Mouse (Mus musculus) hindbrain, embryonic 11.5 days (tissue): ENCODE data around the gene Sppl2b. TPM values are rescaled to one million over a fixed set of nuclear protein-coding genes. Genes with fewer than 3 reads are reported as not detected.

Experiments used
- ATAC-seq: fragments of 200-750 bp; cut with Nextera tagmentation; 2 replicates; pipeline ENCODE4 v1.8.0; 2017; ENCODE audit warnings: mild to moderate bottlenecking, moderate TSS enrichment, moderate library complexity; ENCODE audit not compliant: low FRiP score
- DNase-seq: peaks from one replicate; pipeline ENCODE4 v3.0.0-alpha.2; 2015; ENCODE audit warnings: low spot score
- H3K27ac ChIP-seq: fragments of 300-500 bp; sonication (generic); 2 replicates; pipeline ENCODE4 v1.5.1; 2014; ENCODE audit warnings: mild to moderate bottlenecking, low read depth, low read length
- H3K27me3 ChIP-seq: fragments of 300-500 bp; sonication (generic); 2 replicates; pipeline ENCODE4 v1.6.1; 2014; ENCODE audit warnings: mild to moderate bottlenecking, low read length, moderate library complexity, mixed read lengths; ENCODE audit not compliant: control insufficient read depth, insufficient read depth
- H3K36me3 ChIP-seq: fragments of 300-500 bp; sonication (generic); 2 replicates; pipeline ENCODE4 v1.6.1; 2014; ENCODE audit warnings: mild to moderate bottlenecking, low read length, moderate library complexity, mixed read lengths; ENCODE audit not compliant: control insufficient read depth, insufficient read depth
- H3K4me1 ChIP-seq: fragments of 300-500 bp; sonication (generic); replicated peaks from 2 replicates; pipeline ENCODE4 v1.6.1; 2014; ENCODE audit warnings: low read length, mixed read lengths; ENCODE audit not compliant: control insufficient read depth, insufficient read depth
- H3K4me2 ChIP-seq: fragments of 300-500 bp; sonication (generic); replicated peaks from 2 replicates; pipeline ENCODE4 v1.6.1; 2014; ENCODE audit warnings: mild to moderate bottlenecking, low read depth, low read length
- H3K4me3 ChIP-seq: fragments of 300-500 bp; sonication (generic); 2 replicates; pipeline ENCODE4 v1.5.1; 2014; ENCODE audit warnings: low read depth, low read length
- H3K9ac ChIP-seq: fragments of 300-500 bp; sonication (generic); 2 replicates; pipeline ENCODE4 v1.6.1; 2014; ENCODE audit warnings: low read depth, low read length
- H3K9me3 ChIP-seq: fragments of 300-500 bp; sonication (generic); 2 replicates; pipeline ENCODE4 v1.6.1; 2016; ENCODE audit warnings: low read length; ENCODE audit not compliant: control insufficient read depth
- WGBS: fragments of 180-500 bp; shearing (Covaris S2); extraction: QIAGEN DNeasy Blood & Tissue Kit; methylation state at CpG from one replicate; pipeline ENCODE4 v1.1.7; 2014; 5-methylcytosine and 5-hydroxymethylcytosine counted together
- polyA plus RNA-seq: library from polyadenylated mRNA; unstranded; fragments of >200 nt; fragmentation: Nextera tagmentation; extraction: Ambion mirVana; gene quantifications from 2 replicates; pipeline ENCODE4 v1.2.1, GENCODE M21; 2014

Sppl2b gene
- polyA plus RNA-seq, 1 experiment from 2014 or later, result 25.1 TPM

GRCm38 (mm10) chr10:80895697-80896096, 40.6 kb downstream of the Sppl2b start:
- Histone ChIP-seq H3K4me1 (peaks cover 7% of the 10 kb centered on the region), H3K27me3 (no peaks in the 10 kb centered on the region), H3K4me2 (no peak overlapping the region), H3K4me3 (no peak overlapping the region), H3K9me3 (no peaks in the 10 kb centered on the region), H3K27ac (no peak overlapping the region), H3K36me3 (no peaks in the 10 kb centered on the region), H3K9ac (no peak overlapping the region)
- 87% methylated on average over 6 of the region's 6 CpGs for WGBS
- ATAC-seq, result no peak
- no peak for DNase-seq

- 73% methylated on average over 24 of the region's 24 CpGs for WGBS
- H3K4me2 ChIP-seq, result no peak overlapping the region
- no peaks in the 10 kb centered on the region for H3K27me3 ChIP-seq
- H3K4me3 ChIP-seq, result no peak overlapping the region
- no peak for ATAC-seq
- H3K27ac ChIP-seq, result no peak overlapping the region
- peaks cover 7% of the 10 kb centered on the region for H3K4me1 ChIP-seq
- no peak overlapping the region for H3K9ac ChIP-seq
- no peaks in the 10 kb centered on the region for H3K36me3 ChIP-seq
- DNase-seq, result no peak
- no peaks in the 10 kb centered on the region for H3K9me3 ChIP-seq
Measured at GRCm38 (mm10) chr10:80896581-80897485, 41.8 kb downstream of the Sppl2b start.

GRCm38 (mm10) chr10:80897861-80898510, 42.9 kb downstream of the Sppl2b start:
- Histone ChIP-seq H3K9me3 (no peaks in the 10 kb centered on the region), H3K4me3 (0 out of 2 replicates have a peak overlapping the region, but pooled peaks have one; percentile 2), H3K27ac (no peak overlapping the region), H3K4me2 (no peak overlapping the region), H3K4me1 (peaks cover 7% of the 10 kb centered on the region), H3K36me3 (no peaks in the 10 kb centered on the region), H3K27me3 (no peaks in the 10 kb centered on the region), H3K9ac (no peak overlapping the region; the same call in 1 of the 2 replicates)
- no peak for DNase-seq
- ATAC-seq, result no peak
- 34% methylated on average over 41 of the region's 41 CpGs for WGBS

DNA sequence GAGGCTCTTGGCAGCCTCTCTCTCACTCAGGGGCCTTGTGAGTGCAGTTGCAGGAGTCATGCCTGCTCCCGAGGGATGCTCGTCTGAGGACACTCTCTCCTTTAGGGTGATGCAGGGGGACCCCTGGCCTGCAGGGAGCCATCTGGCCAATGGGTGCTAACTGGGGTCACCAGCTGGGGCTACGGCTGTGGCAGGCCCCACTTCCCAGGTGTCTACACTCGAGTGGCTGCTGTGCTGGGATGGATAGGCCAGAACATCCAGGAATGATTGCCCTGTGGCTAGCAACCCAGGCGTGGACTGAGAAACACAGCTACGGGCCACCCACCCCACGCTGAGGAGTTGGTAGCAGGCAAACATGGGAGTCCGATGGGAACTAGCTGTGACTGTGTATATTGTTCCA, 44.0 kb downstream of the Sppl2b start:
- Histone ChIP-seq H3K4me3 (peak overlapping the region; percentile 79; the same call in 1 of the 2 replicates), H3K27ac (no peak overlapping the region)
- no peak for DNase-seq

DNA sequence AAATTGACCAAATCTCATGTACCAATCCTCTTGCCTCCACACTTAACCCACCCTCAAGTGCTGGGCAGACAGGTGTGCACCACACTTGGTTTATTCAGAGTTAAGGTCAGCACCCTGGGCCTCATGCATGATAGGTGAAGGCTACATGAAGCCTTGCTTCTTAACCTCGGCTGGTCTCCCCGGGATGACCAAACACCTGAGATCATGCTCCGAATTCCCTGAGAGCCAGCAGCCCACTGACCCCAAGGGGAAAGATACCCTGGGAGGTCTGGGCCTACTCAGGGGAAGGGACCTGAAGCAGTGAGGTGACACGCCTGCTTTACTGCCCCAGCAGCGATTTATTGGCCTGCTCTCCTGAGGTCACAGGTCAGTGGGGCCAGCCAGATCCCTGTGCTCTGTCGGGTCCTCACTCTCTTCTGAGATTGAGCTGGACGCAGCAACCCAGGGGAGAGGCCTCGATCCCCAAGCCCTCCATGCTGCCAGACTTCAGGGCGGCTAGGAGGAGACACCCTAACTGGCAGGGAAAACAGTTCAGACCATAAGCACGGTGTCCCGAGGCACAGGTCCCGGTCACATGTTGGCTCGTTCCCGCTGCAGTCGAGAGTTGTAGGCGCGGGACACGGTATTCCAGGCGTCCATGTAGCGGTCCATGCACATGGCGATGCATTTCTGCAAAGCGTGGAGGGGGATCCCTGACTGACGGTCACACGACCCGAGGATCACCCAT, 44.7 kb downstream of the Sppl2b start:
- H3K36me3 ChIP-seq, result 0 out of 2 replicates have a peak, but pooled peaks cover 8% of the 10 kb centered on the region
- no peaks in the 10 kb centered on the region for H3K9me3 ChIP-seq
- peak overlapping the region; percentile 79 for H3K4me3 ChIP-seq
- DNase-seq, result no peak
- ATAC-seq, result no peak; the same call in 1 of the 2 replicates
- WGBS, result 16% methylated on average over 25 of the region's 25 CpGs
- peak overlapping the region; percentile 88 for H3K4me2 ChIP-seq
- peak overlapping the region; percentile 80; the same call in 1 of the 2 replicates for H3K27ac ChIP-seq
- H3K27me3 ChIP-seq, result no peaks in the 10 kb centered on the region
- peaks cover 7% of the 10 kb centered on the region for H3K4me1 ChIP-seq
- peak overlapping the region; percentile 79 for H3K9ac ChIP-seq

More for the DNA sequence above, 44.0 kb downstream of the Sppl2b start:
- no peak for ATAC-seq
- Histone ChIP-seq H3K4me1 (peaks cover 7% of the 10 kb centered on the region), H3K27me3 (no peaks in the 10 kb centered on the region), H3K9ac (no peak overlapping the region), H3K36me3 (0 out of 2 replicates have a peak, but pooled peaks cover 2% of the 10 kb centered on the region), H3K9me3 (no peaks in the 10 kb centered on the region), H3K4me2 (no peak overlapping the region)
- 92% methylated on average over 8 of the region's 8 CpGs for WGBS

- Histone ChIP-seq H3K27me3 (no peaks in the 10 kb centered on the region), H3K4me3 (peak within 1 kb of the TSS; percentile 79), H3K4me2 (peak within 1 kb of the TSS; percentile 88), H3K9me3 (no peaks in the 10 kb centered on the region), H3K36me3 (0 out of 2 replicates have a peak, but pooled peaks cover 11% of the 10 kb centered on the region), H3K9ac (peak within 1 kb of the TSS; percentile 79), H3K4me1 (peaks cover 7% of the 10 kb centered on the region), H3K27ac (peak within 1 kb of the TSS; percentile 80)
- DNase-seq, result peak; percentile 99
- ATAC-seq, result peak; percentile 95
- under 1% methylated on average over 72 of the region's 72 CpGs for WGBS
Measured at GRCm38 (mm10) chr10:80900318-80901247, 45.5 kb downstream of the Sppl2b start, which contains the start of gene Timm13. TSS of gene Timm13 (minus strand) at chr10:80900969.

- ATAC-seq, result no peak
- no peak overlapping the region for H3K4me3 ChIP-seq
- WGBS, result 90% methylated on average over 19 of the region's 19 CpGs
- H3K27me3 ChIP-seq, result no peaks in the 10 kb centered on the region
- no peak overlapping the region for H3K4me2 ChIP-seq
- H3K4me1 ChIP-seq, result peaks cover 7% of the 10 kb centered on the region
- no peaks in the 10 kb centered on the region for H3K9me3 ChIP-seq
- H3K36me3 ChIP-seq, result 0 out of 2 replicates have a peak, but pooled peaks cover 11% of the 10 kb centered on the region
- H3K9ac ChIP-seq, result no peak overlapping the region
- DNase-seq, result no peak
- no peak overlapping the region for H3K27ac ChIP-seq
Measured at GRCm38 (mm10) chr10:80901409-80902272, 46.6 kb downstream of the Sppl2b start.
